Mouse (Mus musculus) stomach, embryonic 14.5 days (tissue): ENCODE data around the gene Fig4. TPM values are rescaled to one million over a fixed set of nuclear protein-coding genes. Genes with fewer than 3 reads are reported as not detected.
A peak's percentile ranks its signal among the peaks of the same experiment; 100 is the strongest.

ENCODE experiments used
- ATAC-seq: fragments of 200-750 bp; cut with Nextera tagmentation; 2 replicates; pipeline ENCODE4 v1.8.0; 2017; ENCODE audit warnings: low read depth, moderate TSS enrichment; ENCODE audit not compliant: insufficient number of reproducible peaks, insufficient read depth, low FRiP score
- H3K27ac ChIP-seq: fragments of 300-500 bp; sonication (generic); 2 replicates; pipeline ENCODE4 v1.5.1; 2014; ENCODE audit warnings: mild to moderate bottlenecking, low read length, moderate library complexity, mixed read lengths
- H3K27me3 ChIP-seq: fragments of 300-500 bp; sonication (generic); 2 replicates; pipeline ENCODE4 v1.6.1; 2014; ENCODE audit warnings: low read length, control low read depth, mixed read lengths; ENCODE audit not compliant: control insufficient read depth, insufficient read depth
- H3K36me3 ChIP-seq: fragments of 300-500 bp; sonication (generic); 2 replicates; pipeline ENCODE4 v1.6.1; 2014; ENCODE audit warnings: mild to moderate bottlenecking, control low read depth, low read length, moderate library complexity, mixed read lengths; ENCODE audit not compliant: control insufficient read depth, insufficient read depth
- H3K4me1 ChIP-seq: fragments of 300-500 bp; sonication (generic); 2 replicates; pipeline ENCODE4 v1.6.1; 2014; ENCODE audit warnings: low read length, control low read depth, mixed read lengths; ENCODE audit not compliant: control insufficient read depth, insufficient read depth
- H3K4me2 ChIP-seq: fragments of 300-500 bp; sonication (generic); replicated peaks from 2 replicates; pipeline ENCODE4 v1.6.1; 2014; ENCODE audit warnings: low read depth, low read length, control low read depth
- H3K4me3 ChIP-seq: fragments of 300-500 bp; sonication (generic); 2 replicates; pipeline ENCODE4 v1.5.1; 2014; ENCODE audit warnings: low read depth, low read length, control low read depth
- H3K9ac ChIP-seq: fragments of 300-500 bp; sonication (generic); replicated peaks from 2 replicates; pipeline ENCODE4 v1.6.1; 2014; ENCODE audit warnings: low read depth, mild to moderate bottlenecking, control low read depth, low read length, moderate library complexity, mixed read lengths
- H3K9me3 ChIP-seq: fragments of 300-500 bp; sonication (generic); 2 replicates; pipeline ENCODE4 v1.6.1; 2016; ENCODE audit warnings: low read depth, low read length, control low read depth; ENCODE audit not compliant: control insufficient read depth
- WGBS: fragments of 180-500 bp; shearing (Covaris S2); extraction: QIAGEN DNeasy Blood & Tissue Kit; methylation state at CpG from one replicate; pipeline ENCODE4 v1.1.7; 2014; 5-methylcytosine and 5-hydroxymethylcytosine counted together
- polyA plus RNA-seq: library from polyadenylated mRNA; unstranded; fragments of >200 nt; fragmentation: Nextera tagmentation; extraction: Ambion mirVana; gene quantifications from 2 replicates; pipeline ENCODE4 v1.2.1, GENCODE M21; 2014

Fig4 gene
- polyA plus RNA-seq, 1 experiment from 2014 or later = 17.0 TPM

DNA sequence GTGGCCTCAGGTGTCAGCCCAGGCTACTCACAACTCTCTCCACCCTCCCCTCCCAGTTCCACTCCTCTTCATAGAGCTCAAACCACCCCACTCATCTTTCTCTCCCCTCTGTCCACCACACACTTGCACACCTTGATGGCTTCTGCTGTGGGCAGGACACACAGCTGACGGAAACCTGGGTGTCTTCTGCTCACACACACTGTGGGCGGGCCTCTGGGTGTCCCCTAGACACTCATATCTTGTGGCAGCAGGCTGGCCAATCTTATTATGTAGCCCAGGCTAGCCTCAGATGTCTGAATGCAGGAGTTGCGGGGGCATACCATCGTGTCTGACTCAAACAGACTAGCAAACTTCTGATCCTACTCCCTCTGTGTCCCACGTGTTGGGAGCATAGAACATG is 105.3 kb downstream of the Fig4 start:
- Histone ChIP-seq H3K4me2 (no peak overlapping the region), H3K27ac (no peak overlapping the region), H3K4me3 (no peak overlapping the region), H3K9me3 (no peaks in the 10 kb centered on the region), H3K4me1 (no peaks in the 10 kb centered on the region), H3K27me3 (no peaks in the 10 kb centered on the region), H3K36me3 (no peaks in the 10 kb centered on the region), H3K9ac (no peak overlapping the region)
- no peak for ATAC-seq
- WGBS = 94% methylated on average over 5 of the region's 5 CpGs

DNA sequence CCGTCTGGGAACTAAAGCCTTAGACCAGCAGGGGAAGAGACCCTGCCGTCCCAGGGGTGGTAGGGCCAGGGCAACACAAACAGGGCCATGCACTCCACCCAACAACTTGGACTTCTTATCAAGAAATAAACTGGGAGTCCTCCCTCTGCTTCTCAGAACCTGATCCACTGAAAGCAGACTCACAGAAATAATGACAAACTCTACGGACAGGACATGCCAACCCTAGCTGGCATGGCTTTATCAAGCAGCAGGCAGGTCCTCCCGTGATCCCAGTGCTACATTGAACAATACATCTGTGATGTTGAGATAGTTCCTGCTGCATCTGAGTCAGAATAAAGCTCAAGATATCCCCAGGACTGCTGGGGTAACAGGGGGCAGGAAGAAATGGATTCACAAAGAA is 106.8 kb downstream of the Fig4 start:
- no peak overlapping the region for H3K4me2 ChIP-seq
- no peaks in the 10 kb centered on the region for H3K4me1 ChIP-seq
- H3K9ac ChIP-seq = no peak overlapping the region
- whole genome bisulfite sequencing = 77% methylated on average over 4 of the region's 4 CpGs
- H3K27me3 ChIP-seq = no peaks in the 10 kb centered on the region
- H3K36me3 ChIP-seq = no peaks in the 10 kb centered on the region
- H3K9me3 ChIP-seq = no peaks in the 10 kb centered on the region
- no peak overlapping the region for H3K4me3 ChIP-seq
- no peak for ATAC-seq
- no peak overlapping the region for H3K27ac ChIP-seq

DNA sequence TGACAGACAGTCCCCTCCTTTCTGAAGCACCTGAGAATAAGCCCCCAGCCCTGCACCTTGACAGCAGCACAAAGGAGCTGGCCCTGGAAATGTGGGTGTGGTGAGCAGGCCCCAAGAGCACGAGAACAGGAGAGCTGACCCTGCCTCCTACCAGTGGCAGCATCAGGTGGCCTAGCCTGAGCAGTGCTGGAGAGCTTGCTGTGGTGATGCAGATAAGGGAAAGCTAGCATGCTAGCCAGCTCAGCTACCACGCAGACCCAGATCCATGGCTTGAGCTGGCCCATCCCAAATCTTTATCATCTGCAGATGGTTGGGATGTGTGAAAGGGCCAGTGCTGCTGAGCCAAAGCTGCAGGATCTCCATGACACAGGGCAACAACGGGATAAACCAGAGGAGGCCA is 113.7 kb downstream of the Fig4 start:
- H3K27me3 ChIP-seq = no peaks in the 10 kb centered on the region
- WGBS = 73% methylated on average over 3 of the region's 3 CpGs
- H3K9ac ChIP-seq = no peak overlapping the region
- H3K36me3 ChIP-seq = no peaks in the 10 kb centered on the region
- H3K4me2 ChIP-seq = no peak overlapping the region
- ATAC-seq = peak; percentile 72; the same call in 1 of the 2 replicates
- no peaks in the 10 kb centered on the region for H3K9me3 ChIP-seq
- H3K4me1 ChIP-seq = no peaks in the 10 kb centered on the region
- no peak overlapping the region for H3K4me3 ChIP-seq
- no peak overlapping the region for H3K27ac ChIP-seq

DNA sequence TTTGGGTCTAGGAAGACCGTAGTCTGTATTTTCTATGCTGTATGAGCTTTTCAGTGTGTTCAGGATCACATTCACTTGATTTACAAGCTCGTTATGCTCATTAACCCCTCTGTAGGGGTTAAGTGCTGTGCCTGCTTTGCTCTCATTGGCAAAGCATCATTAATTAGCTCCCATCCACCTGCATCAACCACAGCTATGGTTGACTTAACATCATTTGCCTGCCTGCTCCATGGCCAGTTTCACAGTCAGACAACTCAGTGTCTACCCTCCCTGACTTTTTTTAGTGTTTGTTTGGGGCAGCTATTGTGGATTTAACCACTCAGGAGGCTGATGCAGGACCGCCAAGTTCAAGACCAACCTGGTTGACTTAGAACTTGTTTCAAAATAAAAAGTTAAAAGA is 119.1 kb downstream of the Fig4 start:
- Histone ChIP-seq H3K4me3 (no peak overlapping the region), H3K4me1 (no peaks in the 10 kb centered on the region), H3K4me2 (no peak overlapping the region), H3K36me3 (no peaks in the 10 kb centered on the region), H3K27ac (no peak overlapping the region), H3K27me3 (no peaks in the 10 kb centered on the region), H3K9me3 (no peaks in the 10 kb centered on the region), H3K9ac (no peak overlapping the region)
- WGBS = 86% methylated on average over 3 of the region's 3 CpGs
- ATAC-seq = no peak

DNA sequence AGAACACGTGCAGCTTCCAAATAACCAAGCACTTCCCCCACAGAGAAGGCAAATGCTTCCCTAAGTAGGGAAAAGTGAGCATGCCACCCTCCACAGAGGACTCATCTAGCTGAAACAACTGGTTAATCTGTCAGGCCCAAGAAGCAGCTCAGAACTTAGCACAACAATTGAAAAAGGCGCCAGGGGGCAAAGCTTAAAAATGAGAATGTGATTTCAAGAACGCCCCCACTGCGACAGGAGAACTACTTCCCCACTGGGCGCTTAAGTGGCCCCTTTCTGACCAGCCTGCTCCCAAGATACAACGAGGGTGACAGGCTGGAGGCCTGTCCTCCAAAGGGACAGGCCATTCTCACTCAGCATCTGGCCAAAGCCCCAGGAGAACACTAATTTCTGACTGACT is 120.4 kb downstream of the Fig4 start:
- H3K27me3 ChIP-seq = no peaks in the 10 kb centered on the region
- H3K4me2 ChIP-seq = no peak overlapping the region
- no peaks in the 10 kb centered on the region for H3K9me3 ChIP-seq
- 30% methylated on average over 6 of the region's 6 CpGs for WGBS
- no peaks in the 10 kb centered on the region for H3K4me1 ChIP-seq
- no peak overlapping the region for H3K9ac ChIP-seq
- H3K36me3 ChIP-seq = no peaks in the 10 kb centered on the region
- no peak for ATAC-seq
- H3K27ac ChIP-seq = no peak overlapping the region
- H3K4me3 ChIP-seq = no peak overlapping the region

- Histone ChIP-seq H3K4me3 (no peak overlapping the region), H3K9me3 (no peaks in the 10 kb centered on the region), H3K36me3 (no peaks in the 10 kb centered on the region), H3K4me1 (no peaks in the 10 kb centered on the region), H3K9ac (no peak overlapping the region), H3K27ac (no peak overlapping the region), H3K4me2 (no peak overlapping the region), H3K27me3 (no peaks in the 10 kb centered on the region)
- no peak for ATAC-seq
- WGBS = 89% methylated on average over 5 of the region's 5 CpGs
Observed at GRCm38 (mm10) chr10:41166141-41166540, 136.9 kb downstream of the Fig4 start.

DNA sequence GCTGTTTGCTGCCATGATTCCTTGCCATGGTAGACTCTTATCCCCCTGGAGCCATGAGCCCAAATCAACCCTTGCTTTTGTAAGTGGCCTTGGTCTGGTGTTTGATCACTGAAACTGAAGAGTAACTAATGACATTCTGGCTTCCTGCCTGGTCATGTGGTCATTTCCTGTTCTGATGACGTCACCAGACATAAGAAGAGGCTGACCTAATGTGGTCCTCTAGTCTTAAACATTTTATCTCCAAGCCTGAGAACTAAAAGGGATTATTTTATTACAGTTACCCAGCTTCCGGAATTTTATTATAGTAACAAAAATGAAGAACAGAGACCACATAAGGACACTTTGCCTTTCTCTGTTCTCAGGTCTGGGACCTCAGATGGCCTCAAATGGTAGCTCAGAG is 140.0 kb downstream of the Fig4 start:
- no peak overlapping the region for H3K4me2 ChIP-seq
- H3K27ac ChIP-seq = no peak overlapping the region
- H3K9ac ChIP-seq = no peak overlapping the region
- ATAC-seq = no peak
- no peak overlapping the region for H3K4me3 ChIP-seq
- no peaks in the 10 kb centered on the region for H3K36me3 ChIP-seq
- no peaks in the 10 kb centered on the region for H3K4me1 ChIP-seq
- WGBS = 79% methylated on average over 2 of the region's 2 CpGs
- H3K9me3 ChIP-seq = no peaks in the 10 kb centered on the region
- H3K27me3 ChIP-seq = no peaks in the 10 kb centered on the region

DNA sequence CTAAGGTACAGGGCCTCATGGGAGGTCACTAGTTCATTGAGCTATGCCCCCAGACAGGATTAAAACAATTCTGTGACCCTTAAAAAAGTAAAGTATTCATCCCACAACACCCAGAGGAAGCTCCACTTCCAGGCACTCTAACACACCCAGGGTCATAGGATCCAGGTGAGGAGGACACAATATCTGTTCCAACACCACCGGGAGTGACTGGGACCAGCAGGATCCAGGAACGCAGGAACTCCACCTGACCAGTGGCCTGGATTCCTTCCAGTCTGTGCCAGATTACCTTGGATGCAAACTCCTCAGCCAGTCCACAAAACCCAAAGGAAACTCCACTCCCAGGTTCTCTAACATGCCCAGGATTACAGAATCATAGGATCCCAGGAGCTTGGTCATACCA is 145.8 kb downstream of the Fig4 start:
- H3K27ac ChIP-seq = no peak overlapping the region
- no peaks in the 10 kb centered on the region for H3K4me1 ChIP-seq
- H3K4me2 ChIP-seq = no peak overlapping the region
- no peaks in the 10 kb centered on the region for H3K9me3 ChIP-seq
- no peak overlapping the region for H3K9ac ChIP-seq
- H3K36me3 ChIP-seq = no peaks in the 10 kb centered on the region
- H3K27me3 ChIP-seq = no peaks in the 10 kb centered on the region
- ATAC-seq = no peak
- H3K4me3 ChIP-seq = no peak overlapping the region
- WGBS = 94% methylated on average over 2 of the region's 2 CpGs

GRCm38 (mm10) chr10:41156693-41157092 is 146.4 kb downstream of the Fig4 start:
- no peak for ATAC-seq
- WGBS = 49% methylated on average over 1 of the region's 1 CpGs

More at GRCm38 (mm10) chr10:41156693-41157092, 146.4 kb downstream of the Fig4 start:
- Histone ChIP-seq H3K27ac (no peak overlapping the region), H3K36me3 (no peaks in the 10 kb centered on the region), H3K4me2 (no peak overlapping the region), H3K27me3 (no peaks in the 10 kb centered on the region), H3K4me1 (no peaks in the 10 kb centered on the region), H3K4me3 (no peak overlapping the region), H3K9ac (no peak overlapping the region), H3K9me3 (no peaks in the 10 kb centered on the region)
